Mouse (Mus musculus) heart, postnatal 0 days (tissue): Measurements from ENCODE around the gene Fntb. TPM values are rescaled to one million over a fixed set of nuclear protein-coding genes. Genes with fewer than 3 reads are reported as not detected.

Experiments used
- ATAC-seq: fragments of 200-750 bp; cut with Nextera tagmentation; 2 replicates; pipeline ENCODE4 v1.8.0; 2017; ENCODE audit warnings: low read depth, moderate number of reproducible peaks, moderate library complexity; ENCODE audit not compliant: insufficient read depth
- DNase-seq: peaks from one replicate; pipeline ENCODE4 v3.0.0-alpha.2; 2016; ENCODE audit warnings: low spot score
- H3K27ac ChIP-seq: fragments of 300-500 bp; sonication (generic); 2 replicates; pipeline ENCODE4 v1.5.1; 2014; ENCODE audit warnings: low read depth, mild to moderate bottlenecking
- H3K27me3 ChIP-seq: fragments of 300-500 bp; sonication (generic); 2 replicates; pipeline ENCODE4 v1.6.1; 2014; ENCODE audit warnings: low read length, mixed read lengths; ENCODE audit not compliant: control insufficient read depth, insufficient read depth
- H3K36me3 ChIP-seq: fragments of 300-500 bp; sonication (generic); replicated peaks from 2 replicates; pipeline ENCODE4 v1.6.1; 2014; ENCODE audit warnings: low read length, mixed read lengths; ENCODE audit not compliant: control insufficient read depth, insufficient read depth
- H3K4me1 ChIP-seq: fragments of 300-500 bp; sonication (generic); 2 replicates; pipeline ENCODE4 v1.6.1; 2014; ENCODE audit warnings: antibody characterized with exemption; ENCODE audit not compliant: control insufficient read depth, insufficient read depth
- H3K4me2 ChIP-seq: fragments of 300-500 bp; sonication (generic); 2 replicates; pipeline ENCODE4 v1.6.1; 2014; ENCODE audit warnings: low read depth, mild to moderate bottlenecking, low read length, moderate library complexity
- H3K4me3 ChIP-seq: fragments of 300-500 bp; sonication (generic); 2 replicates; pipeline ENCODE4 v1.5.1; 2014; ENCODE audit warnings: low read depth, low read length
- H3K9ac ChIP-seq: fragments of 300-500 bp; sonication (generic); replicated peaks from 2 replicates; pipeline ENCODE4 v1.6.1; 2014; ENCODE audit warnings: low read depth, low read length, mixed read lengths
- H3K9me3 ChIP-seq: fragments of 300-500 bp; sonication (generic); replicated peaks from 2 replicates; pipeline ENCODE4 v1.6.1; 2016; ENCODE audit warnings: low read length; ENCODE audit not compliant: control insufficient read depth
- CTCF ChIP-seq: IDR thresholded peaks from 2 replicates; pipeline ENCODE4 v1.5.1; 2016; ENCODE audit warnings: antibody characterized with exemption, control low read depth, low read depth
- EP300 ChIP-seq: IDR thresholded peaks from 2 replicates; pipeline ENCODE4 v1.6.1; 2016; ENCODE audit warnings: antibody characterized with exemption, low read depth
- WGBS: fragments of 180-500 bp; shearing (Covaris S2); extraction: QIAGEN DNeasy Blood & Tissue Kit; methylation state at CpG from one replicate; pipeline ENCODE4 v1.1.7; 2014; 5-methylcytosine and 5-hydroxymethylcytosine counted together
- polyA plus RNA-seq: library from polyadenylated mRNA; unstranded; fragments of >200 nt; fragmentation: Nextera tagmentation; extraction: Ambion mirVana; gene quantifications from 2 replicates; pipeline ENCODE4 v1.2.1, GENCODE M21; 2015
- total RNA-seq: library from RNA; depleted of rRNA; stranded (reverse); fragments of >200 nt; gene quantifications from 2 replicates; pipeline ENCODE4 v1.2.3, GENCODE M21; 2014; ENCODE audit warnings: low replicate concordance; rRNA removed

Fntb gene
- total and polyA plus RNA-seq, 2 experiments from 2014 or later = 13.0 to 20.0 TPM

DNA sequence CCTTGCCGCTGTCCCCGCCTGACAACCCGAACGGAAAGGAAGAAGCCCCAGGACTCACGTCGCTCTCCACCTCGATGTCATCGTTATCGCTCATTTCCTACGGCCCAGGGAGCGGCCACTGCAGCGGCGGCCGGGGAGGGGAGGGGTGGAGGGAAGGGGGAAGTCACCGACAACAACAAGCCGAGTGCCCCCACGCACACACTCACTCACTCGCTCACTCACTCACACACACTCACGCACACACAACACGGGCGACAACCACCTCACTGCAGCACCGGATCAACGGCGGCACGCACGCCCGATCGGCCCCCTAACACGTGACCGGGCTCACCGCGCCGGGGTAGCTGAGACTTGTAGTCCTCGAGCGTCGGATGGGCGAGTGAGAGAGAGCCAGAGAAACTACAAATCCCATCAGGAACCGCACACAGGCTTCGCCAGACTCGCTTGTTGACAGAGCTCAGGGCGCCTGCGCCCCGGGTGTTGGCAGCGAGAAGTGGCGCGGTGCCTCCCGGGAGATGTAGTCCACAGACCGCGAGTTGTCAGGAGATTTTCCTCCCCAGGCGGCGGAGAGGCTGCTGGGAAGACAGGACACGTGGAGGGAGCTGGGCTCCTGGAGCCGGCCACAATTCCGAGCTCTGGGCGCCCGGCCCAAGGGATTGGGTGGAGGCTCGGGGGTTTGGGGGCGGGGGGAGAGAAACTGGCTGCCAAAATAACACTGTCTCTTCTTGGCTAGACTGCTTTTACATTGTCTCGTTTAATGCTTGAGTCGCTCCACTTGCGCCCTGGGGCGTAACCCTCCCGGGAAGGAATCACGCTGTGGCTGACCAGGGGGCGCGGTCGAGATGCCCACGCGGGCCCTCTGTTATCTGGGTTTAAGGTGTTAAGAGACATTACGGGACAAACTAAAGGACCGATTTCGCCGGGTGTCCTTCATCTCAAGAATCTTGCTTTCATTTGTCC, 196.8 kb downstream of the Fntb start, which contains the start of gene Max:
Max (minus strand) TSS at position 270 of the 960 bp plus-strand sequence.
- peak; percentile 96 for ATAC-seq
- Histone ChIP-seq H3K4me1 (peaks cover 6% of the 10 kb centered on the region), H3K9me3 (no peaks in the 10 kb centered on the region), H3K4me2 (peak within 1 kb of the TSS; percentile 93), H3K27me3 (no peaks in the 10 kb centered on the region), H3K4me3 (peak within 1 kb of the TSS; percentile 98), H3K27ac (peak within 1 kb of the TSS; percentile 90), H3K36me3 (peaks cover 5% of the 10 kb centered on the region; the same call in 1 of the 2 replicates), H3K9ac (peak within 1 kb of the TSS; percentile 96)
- TF ChIP-seq CTCF (0 out of 2 replicates have a peak, but pooled peaks have one; percentile 3), EP300 (peak; percentile 59)
- DNase-seq = peak; percentile 100
- under 1% methylated on average over 68 of the region's 73 CpGs for WGBS

DNA sequence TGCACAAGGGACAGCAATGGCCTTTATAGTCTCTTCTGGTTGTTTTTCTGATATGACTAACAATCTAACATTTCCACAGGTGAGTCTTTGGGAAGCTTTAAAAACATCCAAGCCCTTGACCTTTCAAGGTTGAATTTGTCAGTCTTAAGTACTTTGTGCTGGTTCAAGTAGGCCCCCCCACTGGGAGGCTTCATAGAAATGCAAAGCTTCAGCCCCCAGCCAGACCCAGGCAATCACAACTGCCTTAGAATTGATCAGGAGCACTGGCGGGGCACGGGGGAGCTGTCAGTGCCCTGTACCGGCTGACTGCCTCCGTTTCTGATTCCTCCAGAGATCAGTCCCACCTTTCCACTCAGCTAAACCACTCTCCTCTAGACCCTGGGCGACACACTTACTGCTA, 199.7 kb downstream of the Fntb start:
- Histone ChIP-seq H3K27ac (no peak overlapping the region), H3K4me2 (no peak overlapping the region), H3K4me3 (no peak overlapping the region), H3K9me3 (no peaks in the 10 kb centered on the region), H3K4me1 (peaks cover 6% of the 10 kb centered on the region), H3K36me3 (no peaks in the 10 kb centered on the region), H3K27me3 (no peaks in the 10 kb centered on the region), H3K9ac (no peak overlapping the region)
- WGBS = 40% methylated on average over 5 of the region's 5 CpGs
- ATAC-seq (no peak), DNase-seq (no peak)
- TF ChIP-seq CTCF (no peak), EP300 (no peak)

DNA sequence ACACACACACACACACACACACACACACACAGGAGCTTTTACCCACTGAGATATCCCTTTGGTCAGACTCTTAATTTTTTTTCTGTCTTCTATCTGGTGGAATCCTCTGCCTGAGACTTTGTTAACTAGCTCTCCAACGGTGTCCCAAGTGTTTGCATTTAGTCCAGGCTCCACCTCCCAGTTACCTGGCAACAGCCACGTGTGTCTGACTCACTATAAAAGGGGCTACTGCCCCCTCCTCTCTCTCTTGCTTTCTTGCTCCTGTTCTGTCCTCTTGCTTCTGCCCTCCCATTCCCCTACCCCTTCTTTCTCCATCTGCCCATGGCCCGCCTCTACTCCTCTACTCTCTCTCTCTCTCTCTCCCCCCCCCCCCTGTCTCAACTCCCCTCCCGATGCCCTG, 200.5 kb downstream of the Fntb start:
- ATAC-seq (no peak), DNase-seq (no peak)
- Histone ChIP-seq H3K27ac (no peak overlapping the region), H3K9me3 (no peaks in the 10 kb centered on the region), H3K27me3 (no peaks in the 10 kb centered on the region), H3K9ac (no peak overlapping the region), H3K36me3 (no peaks in the 10 kb centered on the region), H3K4me1 (peaks cover 2% of the 10 kb centered on the region), H3K4me2 (no peak overlapping the region), H3K4me3 (no peak overlapping the region)
- TF ChIP-seq CTCF (no peak), EP300 (no peak)
- WGBS = 27% methylated on average over 4 of the region's 4 CpGs

Other genes starting within 250 kb of the Fntb start
- 17.7 and 21.7 TPM in 2 replicates for gene Plekhg3, start 234.7 kb upstream of the Fntb start, total RNA-seq
- 3.7 TPM in 2 replicates for gene Plekhg3, start 234.7 kb upstream of the Fntb start, polyA plus RNA-seq
- 36.8 and 37.3 TPM in 2 replicates for gene Sptb, start 55.0 kb upstream of the Fntb start, total RNA-seq
- 4.1 and 4.9 TPM in 2 replicates for gene Sptb, start 55.0 kb upstream of the Fntb start, polyA plus RNA-seq
- gene Churc1, start 51 bp upstream of the Fntb start, total RNA-seq = 131 and 172 TPM in 2 replicates
- 307 TPM in 2 replicates for gene Churc1, start 51 bp upstream of the Fntb start, polyA plus RNA-seq
- gene Gpx2, start 30.0 kb downstream of the Fntb start, total RNA-seq = not detected in 2 replicates
- gene Gpx2, start 30.0 kb downstream of the Fntb start, polyA plus RNA-seq = 0.49 TPM in 1 of 2 replicates, not detected in the other
- 1.1 and 10.3 TPM in 2 replicates for gene Rab15, start 57.3 kb downstream of the Fntb start, total RNA-seq
- gene Rab15, start 57.3 kb downstream of the Fntb start, polyA plus RNA-seq = 1.6 and 1.7 TPM in 2 replicates
- 26.8 and 37.8 TPM in 2 replicates for gene Max, start 196.6 kb downstream of the Fntb start, total RNA-seq
- gene Max, start 196.6 kb downstream of the Fntb start, polyA plus RNA-seq = 5.9 and 8.4 TPM in 2 replicates